Mouse (Mus musculus): ENCODE measurements around the gene Zfhx3. TPM values are rescaled to one million over a fixed set of nuclear protein-coding genes. Genes with fewer than 3 reads are reported as not detected.

Gene Zfhx3
- total and polyA plus RNA-seq, 3 experiments: 0.23 to 2.5 TPM; not detected in 1

- no peak for DNase-seq (ENCODE audit: low read depth, low spot score)
- H3K27ac ChIP-seq (ENCODE audit: control insufficient read depth, low read depth, low read length): no peak overlapping the region
- H3K9me3 ChIP-seq (replicated peaks; ENCODE audit: insufficient read depth, low read length): no peaks in the 10 kb centered on the region
- peaks cover 5 to 10% of the 10 kb centered on the region in 2 experiments; a peak in 3 of 4 replicates for H3K4me1 ChIP-seq (ENCODE audit: control insufficient read depth in 1 of 2, insufficient read depth in 2 of 2, low read length in 2 of 2)
- no peak overlapping the region for H3K9ac ChIP-seq (ENCODE audit: control insufficient read depth, low read depth, low read length, poor library complexity, severe bottlenecking)
- peaks cover 0 to 6% of the 10 kb centered on the region in 2 experiments; a peak in 1 of 4 replicates for H3K36me3 ChIP-seq (ENCODE audit: control insufficient read depth in 1 of 2, insufficient read depth in 2 of 2, low read length in 2 of 2)
- TF ChIP-seq ETS1 (IDR thresholded peaks at IDR 0.05; ENCODE audit: low read depth, low read length) (no peak), MAX (IDR thresholded peaks at IDR 0.05; ENCODE audit: low read length) (no peak), JUND (IDR thresholded peaks at IDR 0.05; ENCODE audit: low read depth, low read length) (no peak), UBTF (IDR thresholded peaks at IDR 0.05; ENCODE audit: borderline replicate concordance, insufficient read depth, low read depth, low read length) (no peak), MYB (IDR thresholded peaks at IDR 0.05; ENCODE audit: low read depth, low read length) (no peak), MYC (IDR thresholded peaks at IDR 0.05; ENCODE audit: low read depth, low read length) (no peak), TAL1 (IDR thresholded peaks at IDR 0.05; ENCODE audit: low read length) (no peak), CTCF (IDR thresholded peaks at IDR 0.05 in 2 of 3, conservative IDR thresholded peaks at IDR 0.05 in 1 of 3; ENCODE audit: control insufficient read depth in 1 of 3, insufficient read depth in 1 of 3, low read depth in 2 of 3, low read length in 3 of 3, poor library complexity in 1 of 3, severe bottlenecking in 1 of 3) (no peak), NELFE (IDR thresholded peaks at IDR 0.05; ENCODE audit: low read depth, low read length) (no peak), KAT2A (conservative IDR thresholded peaks at IDR 0.05; ENCODE audit: low read depth, low read length) (no peak), BHLHE40 (IDR thresholded peaks at IDR 0.05; ENCODE audit: borderline replicate concordance, low read depth, low read length) (no peak)
- H3K79me2 ChIP-seq (ENCODE audit: control insufficient read depth, insufficient read depth, low read length, poor library complexity): no peaks in the 10 kb centered on the region
- H3K27me3 ChIP-seq (ENCODE audit: control insufficient read depth in 1 of 2, insufficient read depth in 2 of 2, low read length in 2 of 2): no peaks in the 10 kb centered on the region
- H3K4me3 ChIP-seq (ENCODE audit: control insufficient read depth in 1 of 2, insufficient read depth in 1 of 2, low read depth in 2 of 2, low read length in 2 of 2): no peak overlapping the region
These were observed 678.9 kb downstream of the Zfhx3 start for GRCm38 (mm10) chr8:108621296-108621695.

DNA sequence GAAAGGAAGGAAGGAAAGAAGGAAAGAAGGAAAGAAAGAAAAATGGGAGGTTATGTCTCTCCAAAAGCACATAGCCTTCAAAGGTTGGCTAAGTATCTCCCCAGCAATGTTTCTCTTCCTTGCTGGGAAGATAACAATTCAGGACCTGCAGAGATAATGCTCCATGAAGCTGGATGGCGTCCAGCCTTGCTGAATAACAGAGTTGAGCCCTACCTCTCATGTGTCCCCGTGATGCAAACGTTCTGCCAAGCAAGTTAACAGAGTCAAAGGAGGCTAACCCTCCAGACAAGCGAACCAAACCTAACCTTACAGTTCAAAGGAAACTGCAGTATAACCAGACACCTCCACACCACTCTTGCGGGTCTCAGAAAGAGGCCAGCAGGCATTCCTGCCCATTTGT is 681.2 kb downstream of the Zfhx3 start:
- DNase-seq (ENCODE audit: low read depth, low spot score): peak; percentile 86
- Histone ChIP-seq H3K9me3 (replicated peaks; ENCODE audit: insufficient read depth, low read length) (no peaks in the 10 kb centered on the region), H3K4me1 (ENCODE audit: control insufficient read depth in 1 of 2, insufficient read depth in 2 of 2, low read length in 2 of 2) (peaks cover 5 to 10% of the 10 kb centered on the region in 2 experiments; a peak in 3 of 4 replicates), H3K9ac (ENCODE audit: control insufficient read depth, low read depth, low read length, poor library complexity, severe bottlenecking) (no peak overlapping the region), H3K4me3 (ENCODE audit: control insufficient read depth in 1 of 2, insufficient read depth in 1 of 2, low read depth in 2 of 2, low read length in 2 of 2) (no peak overlapping the region), H3K36me3 (ENCODE audit: control insufficient read depth in 1 of 2, insufficient read depth in 2 of 2, low read length in 2 of 2) (peaks cover 0 to 6% of the 10 kb centered on the region in 2 experiments; a peak in 1 of 4 replicates), H3K27me3 (ENCODE audit: control insufficient read depth in 1 of 2, insufficient read depth in 2 of 2, low read length in 2 of 2) (no peaks in the 10 kb centered on the region), H3K79me2 (ENCODE audit: control insufficient read depth, insufficient read depth, low read length, poor library complexity) (no peaks in the 10 kb centered on the region), H3K27ac (ENCODE audit: control insufficient read depth, low read depth, low read length) (no peak overlapping the region)
- TF ChIP-seq TAL1 (IDR thresholded peaks at IDR 0.05; ENCODE audit: low read length) (peak; percentile 34; the same call in 1 of the 2 replicates), MAX (IDR thresholded peaks at IDR 0.05; ENCODE audit: low read length) (no peak), E2F4 (IDR thresholded peaks at IDR 0.05; ENCODE audit: borderline replicate concordance, low read depth, low read length) (no peak), ETS1 (IDR thresholded peaks at IDR 0.05; ENCODE audit: low read depth, low read length) (peak; percentile 75), KAT2A (conservative IDR thresholded peaks at IDR 0.05; ENCODE audit: low read depth, low read length) (no peak), TBP (IDR thresholded peaks at IDR 0.05; ENCODE audit: low read depth, low read length) (no peak), MAZ (IDR thresholded peaks at IDR 0.05; ENCODE audit: low read depth, low read length) (0 out of 2 replicates have a peak, but pooled peaks have one; percentile 40), EP300 (IDR thresholded peaks at IDR 0.05; ENCODE audit: low read depth in 1 of 2, low read length in 2 of 2) (peak; percentile 77 to 88), USF1 (IDR thresholded peaks at IDR 0.05; ENCODE audit: low read depth, low read length) (peak; percentile 73), UBTF (IDR thresholded peaks at IDR 0.05; ENCODE audit: borderline replicate concordance, insufficient read depth, low read depth, low read length) (no peak), ZNF384 (IDR thresholded peaks at IDR 0.05; ENCODE audit: low read depth, low read length) (0 out of 2 replicates have a peak, but pooled peaks have one; percentile 6), RCOR1 (IDR thresholded peaks at IDR 0.05; ENCODE audit: low read depth, low read length) (peak; percentile 77), MYC (IDR thresholded peaks at IDR 0.05; ENCODE audit: low read depth, low read length) (peak; percentile 35; the same call in 1 of the 2 replicates), TCF12 (IDR thresholded peaks at IDR 0.05; ENCODE audit: low read depth, low read length) (peak; percentile 83), SIN3A (IDR thresholded peaks at IDR 0.05; ENCODE audit: low read length) (peak; percentile 56; the same call in 1 of the 2 replicates), GATA1 (IDR thresholded peaks at IDR 0.05; ENCODE audit: low read depth, low read length) (peak; percentile 92)

All from MEL (cell line).